Mouse (Mus musculus) midbrain, embryonic 13.5 days (tissue): ENCODE measurements around the gene Ttc8. TPM values are rescaled to one million over a fixed set of nuclear protein-coding genes. Genes with fewer than 3 reads are reported as not detected.
A peak's percentile ranks its signal among the peaks of the same experiment; 100 is the strongest.

Experiments
- ATAC-seq: fragments of 200-750 bp; cut with Nextera tagmentation; 2 replicates; pipeline ENCODE4 v1.8.0; 2017; ENCODE audit warnings: mild to moderate bottlenecking, moderate TSS enrichment, moderate library complexity
- H3K27ac ChIP-seq: fragments of 300-500 bp; sonication (generic); 2 replicates; pipeline ENCODE4 v1.5.1; 2015; ENCODE audit warnings: inconsistent platforms, mild to moderate bottlenecking, moderate library complexity
- H3K27me3 ChIP-seq: fragments of 300-500 bp; sonication (generic); 2 replicates; pipeline ENCODE4 v1.6.1; 2015; ENCODE audit warnings: mild to moderate bottlenecking, inconsistent platforms
- H3K36me3 ChIP-seq: fragments of 300-500 bp; sonication (generic); 2 replicates; pipeline ENCODE4 v1.6.1; 2015; ENCODE audit warnings: mild to moderate bottlenecking, inconsistent platforms
- H3K4me1 ChIP-seq: fragments of 300-500 bp; sonication (generic); replicated peaks from 2 replicates; pipeline ENCODE4 v1.6.1; 2015; ENCODE audit warnings: inconsistent platforms
- H3K4me2 ChIP-seq: fragments of 300-500 bp; sonication (generic); replicated peaks from 2 replicates; pipeline ENCODE4 v1.6.1; 2015; ENCODE audit warnings: moderate library complexity, mild to moderate bottlenecking, inconsistent platforms
- H3K4me3 ChIP-seq: fragments of 300-500 bp; sonication (generic); replicated peaks from 2 replicates; pipeline ENCODE4 v1.5.1; 2015; ENCODE audit warnings: mild to moderate bottlenecking, inconsistent platforms
- H3K9ac ChIP-seq: fragments of 300-500 bp; sonication (generic); replicated peaks from 2 replicates; pipeline ENCODE4 v1.6.1; 2015; ENCODE audit warnings: mild to moderate bottlenecking, inconsistent platforms
- H3K9me3 ChIP-seq: fragments of 300-500 bp; sonication (generic); 2 replicates; pipeline ENCODE4 v1.6.1; 2016; ENCODE audit warnings: mild to moderate bottlenecking, inconsistent platforms
- WGBS: fragments of 180-500 bp; shearing (Covaris S2); methylation state at CpG from one replicate; pipeline ENCODE4 v1.1.7; 2015; 5-methylcytosine and 5-hydroxymethylcytosine counted together
- polyA plus RNA-seq: library from polyadenylated mRNA; unstranded; fragments of >200 nt; fragmentation: Nextera tagmentation; extraction: Ambion mirVana; gene quantifications from 2 replicates; pipeline ENCODE4 v1.2.1, GENCODE M21; 2015

The Ttc8 gene
- polyA plus RNA-seq: 39.1 and 40.9 TPM in 2 replicates

GRCm38 (mm10) chr12:98920194-98920991 is at the start of gene Ttc8:
TSS of gene Ttc8 (plus strand) at chr12:98920574.
- peak; percentile 99 for ATAC-seq
- H3K27me3 ChIP-seq: no peaks in the 10 kb centered on the region

GRCm38 (mm10) chr12:98872836-98873235 is 47.5 kb upstream of the Ttc8 start:
- Histone ChIP-seq H3K36me3 (peaks cover 29% of the 10 kb centered on the region), H3K27ac (no peak overlapping the region), H3K4me3 (no peak overlapping the region), H3K4me2 (no peak overlapping the region), H3K9me3 (no peaks in the 10 kb centered on the region), H3K9ac (no peak overlapping the region), H3K27me3 (no peaks in the 10 kb centered on the region), H3K4me1 (0 out of 2 replicates have a peak, but pooled peaks cover under 1% of the 10 kb centered on the region)
- no peak for ATAC-seq
- WGBS: 97% methylated on average over 10 of the region's 10 CpGs

More at GRCm38 (mm10) chr12:98920194-98920991, at the start of gene Ttc8:
- H3K36me3 ChIP-seq: no peaks in the 10 kb centered on the region
- H3K4me3 ChIP-seq: peak within 1 kb of the TSS; percentile 73
- peak within 1 kb of the TSS; percentile 92 for H3K27ac ChIP-seq
- no peaks in the 10 kb centered on the region for H3K9me3 ChIP-seq
- peaks cover 30% of the 10 kb centered on the region for H3K4me1 ChIP-seq
- peak within 1 kb of the TSS; percentile 80 for H3K4me2 ChIP-seq
- WGBS: under 1% methylated on average over 35 of the region's 35 CpGs
- peak within 1 kb of the TSS; percentile 91 for H3K9ac ChIP-seq

DNA sequence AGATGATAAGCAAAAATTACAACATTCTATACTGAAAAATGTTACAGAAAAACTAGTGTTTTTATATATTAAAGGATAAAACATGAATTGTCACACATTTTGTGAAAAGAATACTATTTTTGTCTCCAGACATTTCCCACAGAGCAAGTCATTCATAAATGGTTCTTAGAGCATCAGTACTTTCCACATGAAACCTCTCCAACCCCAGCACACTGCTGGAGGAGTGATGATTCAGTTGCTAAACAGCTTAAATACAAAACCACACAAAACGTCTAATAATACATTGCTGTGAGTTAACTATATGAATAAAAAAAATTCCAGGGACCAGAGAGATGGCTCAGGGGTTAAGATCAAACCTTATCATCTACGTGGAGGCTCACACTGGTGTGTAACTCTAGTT is 45.2 kb upstream of the Ttc8 start:
- H3K4me1 ChIP-seq: peaks cover 2% of the 10 kb centered on the region; the same call in 1 of the 2 replicates
- H3K36me3 ChIP-seq: peaks cover 14% of the 10 kb centered on the region
- H3K4me3 ChIP-seq: no peak overlapping the region
- no peak overlapping the region for H3K9ac ChIP-seq
- no peaks in the 10 kb centered on the region for H3K9me3 ChIP-seq
- H3K4me2 ChIP-seq: no peak overlapping the region
- 68% methylated on average over 2 of the region's 2 CpGs for WGBS
- ATAC-seq: no peak
- H3K27me3 ChIP-seq: no peaks in the 10 kb centered on the region
- no peak overlapping the region for H3K27ac ChIP-seq

- H3K36me3 ChIP-seq: 0 out of 2 replicates have a peak, but pooled peaks cover 4% of the 10 kb centered on the region
- H3K9me3 ChIP-seq: no peaks in the 10 kb centered on the region
- ATAC-seq: peak; percentile 66
- H3K4me1 ChIP-seq: peaks cover 2% of the 10 kb centered on the region; the same call in 1 of the 2 replicates
- no peak overlapping the region for H3K4me3 ChIP-seq
- no peaks in the 10 kb centered on the region for H3K27me3 ChIP-seq
- WGBS: 13% methylated on average over 1 of the region's 1 CpGs
- no peak overlapping the region for H3K27ac ChIP-seq
- H3K4me2 ChIP-seq: no peak overlapping the region
- H3K9ac ChIP-seq: no peak overlapping the region
These were observed 41.7 kb upstream of the Ttc8 start for GRCm38 (mm10) chr12:98878693-98879092.

DNA sequence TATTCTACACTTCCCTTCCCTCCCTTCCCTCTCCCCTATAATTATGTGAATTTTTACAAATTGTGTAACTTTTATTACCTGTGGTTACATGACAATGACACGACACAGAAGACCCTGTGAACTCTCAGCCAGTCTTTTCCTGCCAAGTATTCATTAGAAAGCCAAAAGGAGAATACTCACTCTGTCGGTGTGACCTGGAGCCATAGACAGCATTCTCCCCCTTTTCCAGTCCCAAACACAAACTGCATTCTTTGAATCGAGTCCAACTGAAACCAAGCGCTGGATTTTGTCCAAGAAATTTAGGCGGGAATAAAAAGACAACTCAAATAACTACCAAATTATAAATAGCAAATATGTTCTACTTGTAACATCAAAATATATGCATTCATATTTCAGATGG is 38.6 kb upstream of the Ttc8 start:
- H3K27me3 ChIP-seq: no peaks in the 10 kb centered on the region
- H3K9me3 ChIP-seq: no peaks in the 10 kb centered on the region
- no peak overlapping the region for H3K4me2 ChIP-seq
- H3K9ac ChIP-seq: no peak overlapping the region
- ATAC-seq: no peak
- H3K4me1 ChIP-seq: peaks cover 2% of the 10 kb centered on the region; the same call in 1 of the 2 replicates
- 75% methylated on average over 5 of the region's 5 CpGs for WGBS
- no peak overlapping the region for H3K27ac ChIP-seq
- H3K4me3 ChIP-seq: no peak overlapping the region
- 0 out of 2 replicates have a peak, but pooled peaks cover 4% of the 10 kb centered on the region for H3K36me3 ChIP-seq

- Histone ChIP-seq H3K4me2 (no peak overlapping the region), H3K27me3 (no peaks in the 10 kb centered on the region), H3K36me3 (no peaks in the 10 kb centered on the region), H3K9ac (no peak overlapping the region), H3K9me3 (no peaks in the 10 kb centered on the region), H3K4me3 (no peak overlapping the region), H3K27ac (no peak overlapping the region), H3K4me1 (no peaks in the 10 kb centered on the region)
- WGBS: 8% methylated on average over 1 of the region's 1 CpGs
- no peak for ATAC-seq
These were observed 35.9 kb upstream of the Ttc8 start for GRCm38 (mm10) chr12:98884515-98884914.

DNA sequence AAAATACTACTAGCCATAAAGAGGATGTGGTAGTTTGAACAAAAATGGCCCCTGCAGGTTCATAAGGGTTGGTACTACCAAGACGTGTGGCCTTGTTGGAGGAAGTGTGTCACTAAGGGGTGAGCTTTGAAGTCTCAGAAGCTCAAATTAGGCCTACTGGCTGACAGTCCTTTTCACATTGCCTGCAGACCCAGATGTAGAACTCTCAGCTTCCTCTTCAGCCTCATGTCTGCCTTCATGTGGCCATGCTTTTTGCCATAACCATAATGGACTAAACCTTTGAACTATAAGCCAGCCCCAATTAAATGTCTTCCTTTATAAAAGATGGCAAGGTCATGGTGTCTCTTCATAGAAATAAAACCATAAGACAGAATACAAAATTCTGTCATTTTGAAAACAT is 23.6 kb upstream of the Ttc8 start:
- no peaks in the 10 kb centered on the region for H3K36me3 ChIP-seq
- no peak for ATAC-seq
- no peaks in the 10 kb centered on the region for H3K9me3 ChIP-seq
- H3K27ac ChIP-seq: no peak overlapping the region
- 73% methylated on average over 1 of the region's 1 CpGs for WGBS
- no peak overlapping the region for H3K9ac ChIP-seq
- H3K4me1 ChIP-seq: peaks cover 23% of the 10 kb centered on the region
- no peak overlapping the region for H3K4me3 ChIP-seq
- H3K27me3 ChIP-seq: no peaks in the 10 kb centered on the region
- no peak overlapping the region for H3K4me2 ChIP-seq

DNA sequence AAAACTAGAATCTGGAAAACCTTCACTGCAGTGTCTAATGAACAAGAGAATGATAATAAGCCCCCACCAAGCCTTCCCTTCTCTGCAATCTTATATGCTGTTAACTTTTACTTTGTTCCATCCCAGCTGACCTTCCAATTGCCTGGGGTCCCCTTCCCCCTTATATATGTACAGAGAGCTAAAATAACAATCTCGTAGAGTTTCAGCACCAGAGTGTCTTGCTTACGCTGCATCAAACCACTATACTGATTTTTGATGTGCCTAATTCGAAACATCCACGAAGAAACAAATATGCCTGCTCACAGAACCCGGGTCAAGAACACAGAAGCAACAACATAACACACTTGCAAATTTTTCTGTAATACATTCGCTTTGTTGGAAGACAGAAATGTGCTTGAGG is 20.7 kb upstream of the Ttc8 start:
- Histone ChIP-seq H3K4me2 (peak overlapping the region; percentile 69), H3K27me3 (no peaks in the 10 kb centered on the region), H3K36me3 (no peaks in the 10 kb centered on the region), H3K9me3 (no peaks in the 10 kb centered on the region), H3K4me3 (peak overlapping the region; percentile 86), H3K4me1 (peaks cover 23% of the 10 kb centered on the region), H3K27ac (no peak overlapping the region), H3K9ac (peak overlapping the region; percentile 84)
- whole genome bisulfite sequencing: 38% methylated on average over 6 of the region's 6 CpGs
- no peak for ATAC-seq

- WGBS: under 1% methylated on average over 31 of the region's 31 CpGs
- peak overlapping the region; percentile 69 for H3K4me2 ChIP-seq
- peak overlapping the region; percentile 84 for H3K9ac ChIP-seq
- H3K9me3 ChIP-seq: no peaks in the 10 kb centered on the region
- no peaks in the 10 kb centered on the region for H3K36me3 ChIP-seq
- peak overlapping the region; percentile 91 for H3K27ac ChIP-seq
- H3K27me3 ChIP-seq: no peaks in the 10 kb centered on the region
- H3K4me3 ChIP-seq: peak overlapping the region; percentile 86
- H3K4me1 ChIP-seq: peaks cover 23% of the 10 kb centered on the region
- peak; percentile 40 for ATAC-seq
These were observed 20.0 kb upstream of the Ttc8 start for GRCm38 (mm10) chr12:98900341-98900880.

GRCm38 (mm10) chr12:98900881-98901801 is 19.2 kb upstream of the Ttc8 start, which contains the start of gene Eml5:
TSS of gene Eml5 (minus strand) at chr12:98901484.
- H3K36me3 ChIP-seq: no peaks in the 10 kb centered on the region
- peak; percentile 91 for ATAC-seq
- no peaks in the 10 kb centered on the region for H3K27me3 ChIP-seq
- peak within 1 kb of the TSS; percentile 84 for H3K9ac ChIP-seq
- peaks cover 23% of the 10 kb centered on the region for H3K4me1 ChIP-seq
- H3K4me3 ChIP-seq: peak within 1 kb of the TSS; percentile 86
- under 1% methylated on average over 85 of the region's 101 CpGs for WGBS
- peak within 1 kb of the TSS; percentile 69 for H3K4me2 ChIP-seq
- no peaks in the 10 kb centered on the region for H3K9me3 ChIP-seq
- H3K27ac ChIP-seq: peak within 1 kb of the TSS; percentile 91

GRCm38 (mm10) chr12:98905466-98905865 is 14.9 kb upstream of the Ttc8 start:
- no peaks in the 10 kb centered on the region for H3K4me1 ChIP-seq
- WGBS: 79% methylated on average over 5 of the region's 5 CpGs
- no peaks in the 10 kb centered on the region for H3K36me3 ChIP-seq
- ATAC-seq: no peak
- no peaks in the 10 kb centered on the region for H3K27me3 ChIP-seq
- H3K4me3 ChIP-seq: no peak overlapping the region
- no peaks in the 10 kb centered on the region for H3K9me3 ChIP-seq
- H3K4me2 ChIP-seq: no peak overlapping the region
- no peak overlapping the region for H3K9ac ChIP-seq
- H3K27ac ChIP-seq: no peak overlapping the region
